Mouse (Mus musculus) cerebellum, adult 2 months (tissue): ENCODE measurements around the gene Rassf4.

ENCODE experiments used
- CTCF ChIP-seq: fragments of 200-500 bp; IDR thresholded peaks from 2 replicates; pipeline ENCODE4 v1.5.1; 2011; ENCODE audit warnings: low read depth, mild to moderate bottlenecking, control low read depth, low read length, moderate library complexity, borderline replicate concordance; ENCODE audit not compliant: insufficient read depth
- POLR2A ChIP-seq: fragments of 200-500 bp; IDR thresholded peaks from 2 replicates; pipeline ENCODE4 v1.6.1; 2011; ENCODE audit warnings: low read length, control low read depth, borderline replicate concordance; ENCODE audit not compliant: insufficient read depth

GRCm38 (mm10) chr6:116716666-116717065 is 42.9 kb upstream of the Rassf4 start, which contains the start of gene Tmem72:
- TF ChIP-seq POLR2A (no peak), CTCF (no peak)
